Mouse (Mus musculus) retina, embryonic 14.5 days (tissue): ENCODE data around the gene Tnfrsf13c.

Experiments
- DNase-seq: peaks from one replicate; pipeline ENCODE4 v3.0.0-alpha.2; 2015; ENCODE audit warnings: low spot score

Tnfrsf13c gene

DNA sequence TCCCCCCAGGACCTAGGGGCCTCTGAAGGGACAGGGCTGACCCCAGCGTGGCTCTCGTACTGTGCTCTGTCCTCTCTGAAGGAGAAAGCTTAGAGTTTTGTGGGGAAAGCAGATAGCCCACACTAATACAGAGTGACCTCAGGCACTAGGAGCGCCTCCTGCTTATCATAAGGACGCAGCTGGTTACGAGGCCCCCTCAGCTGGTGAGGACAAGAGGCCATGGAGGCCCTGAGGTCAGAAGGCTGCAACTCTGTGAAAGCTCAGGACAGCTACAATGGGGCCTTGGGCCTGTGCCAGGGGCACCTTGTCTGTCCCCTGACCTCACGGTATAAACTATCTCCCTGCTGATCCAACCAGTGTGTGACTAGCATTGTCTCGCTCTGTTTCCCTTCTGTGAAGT lies 40.0 kb downstream of the Tnfrsf13c start:
- no peak for DNase-seq

DNA sequence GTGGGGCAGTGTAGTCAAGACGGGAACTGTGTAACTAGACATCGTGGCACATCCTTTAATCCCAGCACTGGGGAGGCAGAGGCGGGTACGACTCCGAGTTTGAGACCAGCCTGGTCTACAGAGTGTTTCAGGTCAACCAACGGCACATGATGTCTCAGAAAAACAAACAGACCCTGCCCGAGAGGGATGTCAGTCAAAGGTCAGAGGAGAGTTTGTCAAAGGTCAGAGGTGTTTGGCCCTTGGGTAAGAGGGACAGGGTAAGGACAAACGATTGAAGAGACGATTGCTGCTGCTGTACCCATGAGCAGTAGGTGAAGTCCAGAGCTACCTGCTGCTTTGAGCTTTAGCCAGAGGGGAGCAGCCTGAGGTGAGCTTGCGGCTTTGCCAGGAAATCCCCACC lies 40.6 kb downstream of the Tnfrsf13c start:
- DNase-seq = no peak

DNA sequence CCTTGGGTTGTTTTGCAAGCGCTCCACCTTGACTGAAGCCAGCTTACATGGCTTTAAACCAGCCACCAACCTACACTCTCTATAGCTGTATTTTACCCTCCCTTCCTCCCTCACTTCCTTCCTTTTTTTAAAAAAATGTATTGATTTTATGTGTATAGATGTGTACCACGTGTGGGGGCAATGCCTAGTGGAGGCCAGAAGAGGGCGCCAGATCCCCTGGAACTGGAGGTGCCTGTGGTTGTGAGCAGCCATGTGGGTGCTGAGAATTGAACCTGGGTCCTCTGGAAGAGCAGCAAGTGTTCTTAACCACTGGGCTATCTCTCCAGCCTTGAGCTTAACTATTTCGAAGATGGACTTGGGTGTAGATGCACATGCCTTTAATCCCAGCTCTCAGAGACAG lies 41.9 kb downstream of the Tnfrsf13c start:
- no peak for DNase-seq

DNA sequence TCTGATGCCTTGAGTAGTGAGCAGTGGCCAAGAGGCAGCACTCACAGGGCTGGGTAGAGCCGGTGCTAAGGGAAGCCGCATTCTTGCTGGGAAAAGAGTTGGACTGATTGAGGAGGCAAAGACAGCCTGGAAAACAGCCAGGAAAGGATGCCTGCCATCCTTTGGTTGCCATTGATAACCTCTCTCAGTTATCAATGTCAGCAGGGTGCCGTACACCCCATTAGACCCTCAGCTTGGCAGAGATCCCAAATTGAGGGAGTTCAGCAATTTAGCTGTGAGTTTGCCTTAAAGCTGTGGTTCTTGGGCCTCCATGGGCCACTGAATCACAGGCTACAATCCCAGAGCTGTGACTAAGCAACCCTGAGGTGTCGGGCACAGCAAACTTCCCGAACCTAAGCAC lies 43.0 kb downstream of the Tnfrsf13c start:
- no peak for DNase-seq

DNA sequence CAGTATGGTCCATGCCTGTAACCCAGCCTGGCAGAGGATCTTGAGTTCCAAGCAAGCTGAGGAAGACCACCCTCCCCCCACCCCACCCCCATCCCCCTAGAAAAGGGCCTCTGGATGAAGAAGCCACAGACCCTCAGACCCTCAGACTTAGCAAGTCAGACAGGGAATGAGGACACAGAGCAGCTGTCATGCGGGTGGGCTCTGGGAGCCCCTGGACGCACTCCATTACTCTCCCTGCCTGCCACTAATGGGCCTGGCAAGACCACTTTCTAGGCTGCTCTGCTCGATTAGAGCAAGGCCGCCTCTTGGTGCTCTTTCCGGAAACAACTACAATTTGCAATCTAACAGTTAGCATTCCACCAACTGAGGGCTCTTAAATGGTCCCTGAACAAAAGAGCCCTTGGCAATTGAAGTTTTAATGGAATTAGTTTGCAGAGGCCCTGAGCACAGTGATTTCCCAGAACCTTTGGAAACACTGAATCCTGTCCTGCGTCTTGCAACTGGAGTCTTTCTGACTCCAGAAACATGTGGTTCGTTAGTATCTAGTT lies 46.4 kb downstream of the Tnfrsf13c start:
- DNase-seq = no peak

DNA sequence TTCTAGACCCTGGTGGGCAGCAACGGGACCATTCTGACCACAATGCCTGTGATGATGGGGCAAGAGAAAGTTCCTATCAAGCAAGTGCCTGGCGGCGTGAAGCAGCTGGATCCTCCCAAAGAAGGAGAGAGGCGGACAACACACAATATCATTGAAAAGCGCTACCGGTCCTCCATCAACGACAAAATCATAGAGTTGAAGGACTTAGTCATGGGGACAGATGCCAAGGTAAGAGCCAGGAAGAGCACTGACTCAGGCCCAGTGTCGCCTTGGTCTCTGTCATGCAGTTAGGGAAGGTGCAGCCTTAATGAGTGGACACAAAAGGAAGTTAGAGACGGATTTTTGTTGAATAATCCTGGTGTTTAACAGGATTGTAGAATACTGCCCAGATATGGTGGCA lies 49.1 kb downstream of the Tnfrsf13c start:
- DNase-seq = no peak

DNA sequence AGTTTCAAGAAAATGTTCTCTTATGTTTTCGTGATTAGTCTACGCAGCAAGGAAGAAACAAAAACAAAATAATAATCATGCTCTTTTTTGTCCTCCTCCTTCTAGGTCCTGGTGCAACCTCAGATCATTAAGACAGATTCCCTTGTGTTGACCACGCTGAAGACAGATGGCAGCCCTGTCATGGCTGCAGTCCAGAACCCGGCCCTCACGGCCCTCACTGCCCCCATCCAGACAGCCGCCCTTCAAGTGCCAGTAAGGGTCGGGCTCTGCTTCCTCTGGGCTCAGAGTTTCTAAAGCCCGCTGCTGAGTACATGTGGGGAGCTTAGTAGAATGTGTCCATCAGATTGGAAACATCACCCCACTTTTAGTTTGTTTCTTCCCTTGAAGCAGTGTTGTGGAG lies 51.5 kb downstream of the Tnfrsf13c start:
- no peak for DNase-seq
